Mouse (Mus musculus) liver, embryonic 16.5 days (tissue): ENCODE measurements around the gene Selenbp1. TPM values are rescaled to one million over a fixed set of nuclear protein-coding genes. Genes with fewer than 3 reads are reported as not detected.
"Not testable (repeated sequence)": the region's sequence is repeated elsewhere in the genome, so short reads cannot be mapped to it uniquely, and the experiment has no call there.

Source experiments
- ATAC-seq: fragments of 200-750 bp; cut with Nextera tagmentation; 2 replicates; pipeline ENCODE4 v1.8.0; 2017; ENCODE audit warnings: low read depth, mild to moderate bottlenecking, moderate number of reproducible peaks, moderate library complexity
- H3K27ac ChIP-seq: fragments of 300-500 bp; sonication (generic); 2 replicates; pipeline ENCODE4 v1.5.1; 2014; ENCODE audit warnings: mild to moderate bottlenecking, low read length
- H3K27me3 ChIP-seq: fragments of 300-500 bp; sonication (generic); 2 replicates; pipeline ENCODE4 v1.6.1; 2014; ENCODE audit warnings: low read depth, low read length, mixed read lengths; ENCODE audit not compliant: control insufficient read depth, insufficient read depth
- H3K36me3 ChIP-seq: fragments of 300-500 bp; sonication (generic); 2 replicates; pipeline ENCODE4 v1.6.1; 2014; ENCODE audit warnings: mild to moderate bottlenecking; ENCODE audit not compliant: control insufficient read depth, insufficient read depth
- H3K4me1 ChIP-seq: fragments of 300-500 bp; sonication (generic); 2 replicates; pipeline ENCODE4 v1.6.1; 2014; ENCODE audit warnings: low read depth, low read length, mixed read lengths; ENCODE audit not compliant: control insufficient read depth
- H3K4me2 ChIP-seq: fragments of 300-500 bp; sonication (generic); 2 replicates; pipeline ENCODE4 v1.6.1; 2014; ENCODE audit warnings: low read depth, low read length, mixed read lengths
- H3K4me3 ChIP-seq: fragments of 300-500 bp; sonication (generic); 2 replicates; pipeline ENCODE4 v1.5.1; 2014; ENCODE audit warnings: low read depth, mild to moderate bottlenecking, low read length
- H3K9ac ChIP-seq: fragments of 300-500 bp; sonication (generic); 2 replicates; pipeline ENCODE4 v1.6.1; 2014; ENCODE audit warnings: low read depth, low read length
- H3K9me3 ChIP-seq: fragments of 300-500 bp; sonication (generic); replicated peaks from 2 replicates; pipeline ENCODE4 v1.6.1; 2016; ENCODE audit warnings: low read length; ENCODE audit not compliant: control insufficient read depth
- WGBS: fragments of 180-500 bp; shearing (Covaris S2); extraction: QIAGEN DNeasy Blood & Tissue Kit; methylation state at CpG from one replicate; pipeline ENCODE4 v1.1.7; 2014; ENCODE audit not compliant: insufficient replicate concordance; 5-methylcytosine and 5-hydroxymethylcytosine counted together
- polyA plus RNA-seq: library from polyadenylated mRNA; unstranded; fragments of >200 nt; fragmentation: Nextera tagmentation; extraction: Ambion mirVana; gene quantifications from 2 replicates; pipeline ENCODE4 v1.2.1, GENCODE M21; 2015

Gene Selenbp1
- polyA plus RNA-seq, 1 experiment from 2014 or later: 163 TPM

- 48% methylated on average over 5 of the region's 5 CpGs for WGBS
- peaks cover 13% of the 10 kb centered on the region for H3K4me1 ChIP-seq
- H3K27me3 ChIP-seq: no peaks in the 10 kb centered on the region
- peak; percentile 60 for ATAC-seq
- no peaks in the 10 kb centered on the region for H3K36me3 ChIP-seq
- no peak overlapping the region for H3K9ac ChIP-seq
- H3K27ac ChIP-seq: peak overlapping the region; percentile 3; the same call in 1 of the 2 replicates
- no peak overlapping the region for H3K4me2 ChIP-seq
- no peak overlapping the region for H3K4me3 ChIP-seq
- H3K9me3 ChIP-seq: no peaks in the 10 kb centered on the region
Observed at GRCm38 (mm10) chr3:94913801-94914200, 19.1 kb upstream of the Selenbp1 start.

GRCm38 (mm10) chr3:94915903-94916741, 16.7 kb upstream of the Selenbp1 start:
- no peak overlapping the region for H3K9ac ChIP-seq
- no peak overlapping the region for H3K27ac ChIP-seq
- ATAC-seq: no peak
- H3K4me2 ChIP-seq: no peak overlapping the region
- H3K4me3 ChIP-seq: no peak overlapping the region
- WGBS: 59% methylated on average over 7 of the region's 7 CpGs
- no peaks in the 10 kb centered on the region for H3K27me3 ChIP-seq
- no peaks in the 10 kb centered on the region for H3K9me3 ChIP-seq
- peaks cover 17% of the 10 kb centered on the region for H3K4me1 ChIP-seq
- no peaks in the 10 kb centered on the region for H3K36me3 ChIP-seq

- 55% methylated on average over 14 of the region's 14 CpGs for WGBS
- Histone ChIP-seq H3K36me3 (no peaks in the 10 kb centered on the region), H3K4me1 (peaks cover 17% of the 10 kb centered on the region), H3K27ac (no peak overlapping the region; the same call in 1 of the 2 replicates), H3K9me3 (no peaks in the 10 kb centered on the region), H3K4me3 (no peak overlapping the region), H3K9ac (no peak overlapping the region), H3K27me3 (no peaks in the 10 kb centered on the region), H3K4me2 (no peak overlapping the region)
- peak; percentile 84 for ATAC-seq
Observed at GRCm38 (mm10) chr3:94917816-94918361, 15.0 kb upstream of the Selenbp1 start.

GRCm38 (mm10) chr3:94918845-94919244, 14.0 kb upstream of the Selenbp1 start:
- Histone ChIP-seq H3K4me3 (no peak overlapping the region), H3K4me2 (no peak overlapping the region), H3K4me1 (peaks cover 20% of the 10 kb centered on the region), H3K36me3 (no peaks in the 10 kb centered on the region), H3K9me3 (no peaks in the 10 kb centered on the region), H3K27me3 (no peaks in the 10 kb centered on the region), H3K9ac (no peak overlapping the region), H3K27ac (0 out of 2 replicates have a peak overlapping the region, but pooled peaks have one; percentile 15)
- ATAC-seq: no peak
- WGBS: 69% methylated on average over 4 of the region's 4 CpGs

GRCm38 (mm10) chr3:94921104-94921503, 11.8 kb upstream of the Selenbp1 start:
- no peak overlapping the region for H3K4me3 ChIP-seq
- H3K36me3 ChIP-seq: no peaks in the 10 kb centered on the region
- 45% methylated on average over 3 of the region's 3 CpGs for WGBS
- peaks cover 33% of the 10 kb centered on the region for H3K4me1 ChIP-seq
- H3K9ac ChIP-seq: no peak overlapping the region
- no peak overlapping the region for H3K27ac ChIP-seq
- no peaks in the 10 kb centered on the region for H3K27me3 ChIP-seq
- H3K4me2 ChIP-seq: no peak overlapping the region
- ATAC-seq: no peak
- H3K9me3 ChIP-seq: no peaks in the 10 kb centered on the region

- ATAC-seq: no peak
- Histone ChIP-seq H3K9ac (no peak overlapping the region), H3K36me3 (no peaks in the 10 kb centered on the region), H3K4me3 (no peak overlapping the region), H3K4me2 (no peak overlapping the region), H3K9me3 (no peaks in the 10 kb centered on the region), H3K27ac (no peak overlapping the region), H3K27me3 (no peaks in the 10 kb centered on the region), H3K4me1 (peaks cover 39% of the 10 kb centered on the region)
- WGBS: 54% methylated on average over 3 of the region's 3 CpGs
Observed at GRCm38 (mm10) chr3:94922333-94922732, 10.5 kb upstream of the Selenbp1 start.

- no peaks in the 10 kb centered on the region for H3K36me3 ChIP-seq
- no peaks in the 10 kb centered on the region for H3K9me3 ChIP-seq
- H3K4me1 ChIP-seq: peaks cover 22% of the 10 kb centered on the region
- H3K4me3 ChIP-seq: no peak overlapping the region
- no peak overlapping the region for H3K4me2 ChIP-seq
- H3K9ac ChIP-seq: no peak overlapping the region
- no peak overlapping the region for H3K27ac ChIP-seq
- H3K27me3 ChIP-seq: no peaks in the 10 kb centered on the region
- 22% methylated on average over 8 of the region's 8 CpGs for WGBS
- ATAC-seq: no peak
Observed at GRCm38 (mm10) chr3:94924688-94925087, 8.2 kb upstream of the Selenbp1 start.

- H3K27me3 ChIP-seq, H3K4me2 ChIP-seq, H3K4me3 ChIP-seq, H3K36me3 ChIP-seq, H3K9ac ChIP-seq, H3K9me3 ChIP-seq: not testable (repeated sequence)
- peaks cover 26% of the 10 kb centered on the region for H3K4me1 ChIP-seq
- WGBS: 16% methylated on average over 4 of the region's 4 CpGs
- H3K27ac ChIP-seq: peak overlapping the region; percentile 60
- ATAC-seq: peak; percentile 92
Observed at GRCm38 (mm10) chr3:94926301-94926736, 6.5 kb upstream of the Selenbp1 start.

GRCm38 (mm10) chr3:94928979-94929378, 3.9 kb upstream of the Selenbp1 start:
- not testable (repeated sequence) for H3K9me3 ChIP-seq, H3K27ac ChIP-seq, H3K27me3 ChIP-seq, H3K36me3 ChIP-seq, H3K9ac ChIP-seq, H3K4me3 ChIP-seq, ATAC-seq, H3K4me2 ChIP-seq
- 72% methylated on average over 4 of the region's 4 CpGs for WGBS
- H3K4me1 ChIP-seq: peaks cover 40% of the 10 kb centered on the region
